Mouse (Mus musculus) spleen, adult 2 months (tissue): Measurements from ENCODE around the gene Nox3.

Experiments used
- CTCF ChIP-seq: fragments of 200-500 bp; IDR thresholded peaks from 2 replicates; pipeline ENCODE4 v1.5.1; 2011; ENCODE audit warnings: mild to moderate bottlenecking, inconsistent platforms; ENCODE audit not compliant: insufficient read depth, insufficient read length, insufficient replicate concordance; ENCODE audit errors: extremely low read depth
- POLR2A ChIP-seq: fragments of 200-500 bp; IDR thresholded peaks from 2 replicates; pipeline ENCODE4 v1.6.1; 2011; ENCODE audit warnings: low read depth, low read length, inconsistent platforms

DNA sequence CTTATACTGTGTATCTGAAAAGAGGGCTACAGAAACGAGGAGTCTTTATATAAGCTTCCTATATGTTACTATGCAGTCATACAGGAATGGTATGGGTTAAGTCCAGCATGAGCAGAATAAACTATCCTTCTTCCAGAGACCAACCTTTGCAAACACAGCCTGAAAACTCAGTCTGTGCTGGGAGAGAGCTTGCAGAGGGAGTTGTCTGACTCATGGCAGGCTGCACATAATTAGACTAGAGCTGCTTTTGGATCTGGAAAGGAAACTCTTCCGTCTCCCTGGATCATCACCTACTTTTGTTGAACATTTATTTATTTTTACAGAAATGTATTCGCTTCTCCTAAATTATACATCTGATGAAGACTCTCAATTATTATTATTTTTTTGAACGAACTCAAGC, 26.8 kb downstream of the Nox3 start:
- TF ChIP-seq CTCF (no peak), POLR2A (no peak)
